Mouse (Mus musculus) ES-E14 (cell line): ENCODE results near the gene Map2k3. TPM values are rescaled to one million over a fixed set of nuclear protein-coding genes. Genes with fewer than 3 reads are reported as not detected.

ENCODE experiments used
- DNase-seq: peaks from one replicate; pipeline ENCODE4 v3.0.0-alpha.2; 2013; ENCODE audit warnings: low read depth, low spot score
- H3K27ac ChIP-seq: 2 replicates; pipeline ENCODE4 v1.5.1; 2012; ENCODE audit warnings: low read depth, mild to moderate bottlenecking, low read length, moderate library complexity, mixed read lengths; ENCODE audit not compliant: poor library complexity, insufficient read depth, severe bottlenecking
- H3K36me3 ChIP-seq: 2 replicates; pipeline ENCODE4 v1.6.1; 2012; ENCODE audit warnings: mild to moderate bottlenecking, low read length, moderate library complexity, mixed read lengths; ENCODE audit not compliant: control insufficient read depth, poor library complexity, insufficient read depth, severe bottlenecking
- H3K4me1 ChIP-seq, 2 experiments: fragments of 150-350 bp in 1 of 2; sonication (generic) in 1 of 2; 2 replicates each; pipeline ENCODE4 v1.6.1; 2012; ENCODE audit warnings: low read length in 2 of 2, mild to moderate bottlenecking in 1 of 2, mixed read lengths in 1 of 2; ENCODE audit not compliant: control insufficient read depth in 2 of 2, insufficient read depth in 2 of 2, poor library complexity in 1 of 2
- H3K4me3 ChIP-seq, 2 experiments: fragments of 150-350 bp in 1 of 2; sonication (generic) in 1 of 2; 2 replicates each; pipeline ENCODE4 v1.5.1; 2012; ENCODE audit warnings: low read length in 2 of 2, low read depth in 1 of 2, mild to moderate bottlenecking in 1 of 2, mixed read lengths in 1 of 2; ENCODE audit not compliant: insufficient read depth in 1 of 2, poor library complexity in 1 of 2, severe bottlenecking in 1 of 2
- H3K9ac ChIP-seq: 2 replicates; pipeline ENCODE4 v1.6.1; 2012; ENCODE audit warnings: low read depth, mild to moderate bottlenecking, low read length, mixed read lengths; ENCODE audit not compliant: poor library complexity, insufficient read depth, severe bottlenecking
- H3K9me3 ChIP-seq: fragments of 150-350 bp; sonication (generic); 2 replicates; pipeline ENCODE4 v1.6.1; 2012; ENCODE audit warnings: low read depth, mild to moderate bottlenecking, low read length; ENCODE audit not compliant: control insufficient read depth, insufficient read depth
- CHD2 ChIP-seq: IDR thresholded peaks from 2 replicates; pipeline ENCODE4 v1.6.1; 2014; ENCODE audit warnings: mild to moderate bottlenecking, low read depth, low read length, inconsistent platforms
- HCFC1 ChIP-seq: IDR thresholded peaks from 2 replicates; pipeline ENCODE4 v1.6.1; 2012; ENCODE audit warnings: low read length, inconsistent platforms, borderline replicate concordance; ENCODE audit not compliant: insufficient read depth
- MAFK ChIP-seq: IDR thresholded peaks from 2 replicates; pipeline ENCODE4 v1.6.1; 2014; ENCODE audit warnings: mild to moderate bottlenecking, low read depth, low read length, inconsistent platforms; ENCODE audit not compliant: insufficient read depth
- ZC3H11A ChIP-seq: IDR thresholded peaks from 2 replicates; pipeline ENCODE4 v1.6.1; 2012; ENCODE audit warnings: low read depth, mild to moderate bottlenecking, inconsistent platforms, low read length, borderline replicate concordance
- ZNF384 ChIP-seq: IDR thresholded peaks from 2 replicates; pipeline ENCODE4 v1.6.1; 2012; ENCODE audit warnings: low read depth, low read length, inconsistent platforms
- in situ Hi-C, 2 experiments: fragments of 600-800 bp; cut with MboI; formaldehyde crosslinking; loops; one replicate each; pipeline ENCODE4 v1.15.1; 2025; ENCODE audit warnings: low sequenced_read_pairs in 2 of 2, inconsistent platforms in 1 of 2; ENCODE audit not compliant: unreplicated experiment in 2 of 2
- total RNA-seq: library from RNA; depleted of rRNA; stranded (reverse); fragments of 300-350 nt; gene quantifications from 2 replicates; pipeline ENCODE4 v1.2.3, GENCODE M21; 2012

The Map2k3 gene
- total RNA-seq, 1 experiment, result 30.3 TPM

GRCm38 (mm10) chr11:60905407-60906120 lies 26.3 kb upstream of the Map2k3 start:
- Histone ChIP-seq H3K4me1 (0 out of 4 replicates have a peak, but pooled peaks cover 0 to 2% of the 10 kb centered on the region in 2 experiments), H3K36me3 (peaks cover 28% of the 10 kb centered on the region), H3K4me3 (no peak overlapping the region), H3K27ac (no peak overlapping the region), H3K9ac (no peak overlapping the region), H3K9me3 (no peaks in the 10 kb centered on the region)
- no peak for TF ChIP-seq ZC3H11A
- TF ChIP-seq ZNF384, result no peak
- no peak for TF ChIP-seq CHD2
- TF ChIP-seq MAFK, result no peak
- no peak for TF ChIP-seq HCFC1
- in situ Hi-C loops, result no loop called here
- no peak for DNase-seq

GRCm38 (mm10) chr11:60906449-60906848 lies 25.4 kb upstream of the Map2k3 start:
- no peak overlapping the region for H3K9ac ChIP-seq
- no peak overlapping the region for H3K4me3 ChIP-seq
- peaks cover 0 to 3% of the 10 kb centered on the region in 2 experiments; a peak in 2 of 4 replicates for H3K4me1 ChIP-seq
- H3K27ac ChIP-seq, result no peak overlapping the region
- TF ChIP-seq CHD2 (no peak), ZNF384 (no peak)
- in situ Hi-C loops, result no loop called here
- H3K36me3 ChIP-seq, result peaks cover 28% of the 10 kb centered on the region
- DNase-seq, result no peak
- H3K9me3 ChIP-seq, result no peaks in the 10 kb centered on the region

GRCm38 (mm10) chr11:60908073-60908472 lies 23.8 kb upstream of the Map2k3 start:
- H3K36me3 ChIP-seq, result peaks cover 28% of the 10 kb centered on the region
- no peak for DNase-seq
- peaks cover 0 to 12% of the 10 kb centered on the region in 2 experiments; a peak in 2 of 4 replicates for H3K4me1 ChIP-seq
- H3K4me3 ChIP-seq, result no peak overlapping the region
- H3K9ac ChIP-seq, result no peak overlapping the region
- in situ Hi-C loops, result no loop called here
- no peak for TF ChIP-seq HCFC1
- TF ChIP-seq MAFK, result no peak
- TF ChIP-seq ZNF384, result no peak
- no peak for TF ChIP-seq ZC3H11A
- TF ChIP-seq CHD2, result no peak
- H3K9me3 ChIP-seq, result no peaks in the 10 kb centered on the region
- no peak overlapping the region for H3K27ac ChIP-seq

DNA sequence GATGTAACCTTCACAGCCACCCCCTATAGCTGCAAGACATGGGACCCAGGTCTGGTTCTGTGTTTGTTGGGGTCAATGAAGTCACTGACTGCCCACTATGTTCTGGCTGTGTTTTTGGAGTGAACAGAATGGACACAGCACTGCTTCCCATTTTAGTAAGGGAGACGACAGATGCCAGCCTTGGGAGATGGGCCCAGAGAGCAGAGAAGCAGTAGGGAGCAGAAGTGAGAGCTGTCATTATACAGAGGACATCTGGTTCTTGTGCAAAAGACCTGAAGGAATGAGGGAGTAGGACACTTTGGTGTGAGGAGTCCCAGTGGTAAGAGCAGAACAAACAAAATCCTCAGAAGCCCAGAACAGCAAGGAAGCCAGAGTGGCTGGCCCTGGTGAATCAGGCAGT lies 22.2 kb upstream of the Map2k3 start:
- H3K36me3 ChIP-seq, result peaks cover 22% of the 10 kb centered on the region
- in situ Hi-C loops, result no loop called here
- TF ChIP-seq MAFK (no peak), ZNF384 (no peak), ZC3H11A (no peak), HCFC1 (no peak), CHD2 (no peak)

GRCm38 (mm10) chr11:60912525-60912973 lies 19.3 kb upstream of the Map2k3 start:
- Histone ChIP-seq H3K4me3 (peak overlapping the region; percentile 87 to 90), H3K9me3 (no peaks in the 10 kb centered on the region), H3K9ac (peak overlapping the region; percentile 87), H3K4me1 (peaks cover 8 to 30% of the 10 kb centered on the region in 2 experiments), H3K27ac (no peak overlapping the region), H3K36me3 (0 out of 2 replicates have a peak, but pooled peaks cover 2% of the 10 kb centered on the region)
- in situ Hi-C loops, result no loop called here
- DNase-seq, result no peak
- TF ChIP-seq MAFK (no peak), ZC3H11A (no peak), HCFC1 (no peak), ZNF384 (no peak), CHD2 (no peak)

More for the DNA sequence above, 22.2 kb upstream of the Map2k3 start:
- no peak for DNase-seq
- H3K9ac ChIP-seq, result no peak overlapping the region
- no peak overlapping the region for H3K4me3 ChIP-seq
- H3K4me1 ChIP-seq, result peaks cover 1 to 12% of the 10 kb centered on the region in 2 experiments; a peak in 3 of 4 replicates
- H3K27ac ChIP-seq, result no peak overlapping the region
- H3K9me3 ChIP-seq, result no peaks in the 10 kb centered on the region
